Mouse (Mus musculus): ENCODE data around the gene Rac1.

DNA sequence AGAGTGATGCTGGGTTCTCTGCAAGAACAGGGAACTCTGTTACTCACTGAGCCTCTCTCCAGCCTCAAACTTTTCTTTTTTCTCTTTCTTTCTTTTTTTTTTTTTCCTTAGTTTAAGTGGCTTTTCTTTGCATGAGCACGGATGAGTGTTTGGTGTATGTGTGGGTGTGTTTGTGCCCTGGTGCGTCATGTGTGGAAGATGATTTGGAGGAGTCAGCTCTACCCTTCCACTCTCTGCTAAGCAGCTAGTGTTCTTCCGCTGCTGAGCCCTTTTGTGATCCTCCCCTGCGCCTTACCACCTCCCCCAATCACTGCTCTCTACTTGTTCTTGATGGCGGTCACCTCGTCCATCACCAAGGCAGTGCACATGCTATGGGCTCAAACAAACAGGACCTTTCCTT is 32.1 kb downstream of the Rac1 start:
- no peak for TF ChIP-seq POLR2A (IDR thresholded peaks at IDR 0.05; ENCODE audit: borderline replicate concordance, extremely low read depth, low read depth, low read length)
- no peak for TF ChIP-seq CTCF (IDR thresholded peaks at IDR 0.05; ENCODE audit: insufficient read depth, low read length)
